Mouse (Mus musculus) WW6 (cell line): ENCODE data around the gene Hist2h2ac.
A peak's percentile ranks its signal among the peaks of the same experiment; 100 is the strongest.
"Not testable (repeated sequence)": the region's sequence is repeated elsewhere in the genome, so short reads cannot be mapped to it uniquely, and the experiment has no call there.

Experiments
- DNase-seq: peaks from one replicate; pipeline ENCODE4 v3.0.0-alpha.2; 2013; ENCODE audit warnings: low read depth, low spot score

The Hist2h2ac gene

DNA sequence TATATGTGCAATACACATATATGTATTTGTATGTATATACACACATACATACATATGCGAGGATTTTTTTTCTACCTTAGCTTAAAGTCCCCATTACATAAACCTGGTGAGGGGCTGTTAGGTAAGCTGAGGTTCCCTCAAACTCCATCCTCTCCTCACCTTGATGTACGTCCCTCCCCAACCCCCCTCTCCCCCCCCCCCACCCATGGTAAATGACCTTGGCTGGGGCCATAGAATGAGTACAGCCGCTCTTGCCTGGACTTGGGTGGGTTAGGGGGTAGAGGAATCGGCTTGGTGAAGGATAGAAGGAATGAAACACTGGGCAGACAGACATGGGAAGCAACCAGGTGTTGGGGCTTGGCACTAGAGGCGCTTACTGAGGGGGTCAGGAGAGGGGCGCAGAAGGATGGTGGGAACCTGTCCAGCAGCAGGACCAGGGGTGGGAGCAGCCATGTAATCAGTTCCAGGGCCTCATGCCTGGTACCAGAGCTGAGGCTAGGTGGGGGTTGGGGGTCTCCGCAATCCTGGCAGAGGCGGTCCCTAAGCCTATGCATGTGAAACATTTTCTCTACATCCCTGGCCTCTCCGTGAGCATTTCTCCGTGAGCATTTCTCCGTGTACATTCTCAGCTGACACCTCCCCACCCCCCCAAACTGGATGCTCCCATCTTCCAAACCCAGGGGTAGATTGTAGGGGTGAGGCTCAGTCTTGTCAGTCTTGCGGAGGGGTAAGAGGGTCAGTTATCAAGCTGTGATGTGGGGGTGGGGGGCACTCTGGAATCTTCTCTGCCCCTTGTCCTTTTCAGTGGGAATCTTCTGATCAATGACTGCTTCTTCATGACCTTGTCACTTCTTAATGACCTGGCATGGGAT is 38.9 kb downstream of the Hist2h2ac start:
- no peak for DNase-seq

DNA sequence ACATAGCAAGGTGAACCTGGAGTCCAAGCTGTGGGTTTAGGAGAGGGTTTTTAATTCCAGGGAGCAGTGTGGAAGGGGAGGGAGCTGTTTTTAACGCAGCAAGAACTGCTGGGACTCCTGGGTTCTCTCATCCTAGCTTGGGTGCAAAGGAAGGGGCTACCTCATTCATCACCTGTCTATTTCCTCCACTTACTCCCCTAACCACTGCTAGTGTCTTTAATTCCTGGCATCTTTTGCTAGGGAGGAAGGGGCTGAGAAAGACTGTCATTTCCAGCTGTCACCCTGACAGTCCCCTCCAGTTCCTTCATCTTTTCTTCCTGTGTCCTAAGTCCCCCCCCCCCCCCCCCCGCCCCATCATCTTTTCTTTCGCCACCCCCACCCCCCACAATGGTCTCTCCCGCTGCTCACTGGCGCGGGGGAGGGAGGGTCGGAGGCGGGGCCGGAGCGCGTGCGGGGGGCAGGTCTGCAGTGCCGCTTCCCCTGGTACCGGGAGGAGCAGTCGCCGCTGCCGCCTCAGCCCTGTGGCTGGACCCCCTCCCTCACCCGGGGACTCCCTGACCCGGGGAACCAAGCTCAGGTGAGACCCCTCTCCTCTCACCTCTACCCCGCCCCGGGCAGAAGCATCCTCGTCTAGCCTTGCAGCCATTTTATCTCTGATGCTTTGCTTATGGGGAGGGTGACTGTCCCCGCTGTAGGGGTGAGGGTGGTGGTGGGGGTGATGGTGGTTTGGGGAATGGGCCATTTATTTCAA is 39.8 kb downstream of the Hist2h2ac start, which contains the start of gene Sv2a:
Sv2a (plus strand) TSS at position 425 of the 751 bp plus-strand sequence.
- no peak for DNase-seq

GRCm38 (mm10) chr3:96179531-96179930 is 41.1 kb downstream of the Hist2h2ac start:
- no peak for DNase-seq

DNA sequence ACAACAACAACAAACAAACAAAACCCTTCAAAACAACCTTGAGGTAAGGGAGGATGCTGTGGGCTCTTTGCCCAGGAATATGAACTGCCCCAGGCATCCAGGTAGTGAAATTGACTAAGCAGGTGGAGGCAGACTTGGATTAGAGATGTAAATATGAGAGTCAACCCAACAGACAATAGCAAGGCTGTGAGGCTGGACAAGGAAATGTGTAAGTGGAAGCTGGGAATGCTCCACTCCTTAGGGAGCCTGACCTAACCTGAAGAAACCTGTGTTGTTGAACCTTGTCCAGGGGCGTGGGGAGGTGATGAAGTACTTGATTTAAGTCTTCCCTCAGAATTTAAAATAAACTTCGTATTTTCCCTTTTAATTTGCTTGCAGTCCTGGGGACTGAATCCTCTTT is 41.8 kb downstream of the Hist2h2ac start:
- DNase-seq = no peak

- DNase-seq = no peak
These were observed 42.3 kb downstream of the Hist2h2ac start for GRCm38 (mm10) chr3:96178427-96178826.

DNA sequence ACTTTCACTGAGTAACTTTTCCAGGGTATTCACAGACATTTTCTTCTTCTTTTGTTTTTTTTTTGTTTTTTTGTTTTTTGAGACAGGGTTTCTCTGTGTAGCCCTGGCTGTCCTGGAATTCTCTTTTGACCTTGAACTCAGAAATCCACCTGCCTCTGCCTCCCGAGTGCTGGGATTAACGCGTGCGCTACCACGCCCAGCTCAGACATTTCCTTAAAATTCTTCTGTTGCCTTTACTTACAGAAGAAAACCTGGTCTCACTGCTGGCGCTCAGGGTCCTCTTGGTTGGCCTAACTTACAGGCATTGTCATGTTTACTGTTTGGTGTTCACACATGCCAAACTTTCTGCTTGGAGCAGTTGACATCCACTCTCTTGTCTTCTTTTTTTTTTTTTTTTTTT is 45.4 kb downstream of the Hist2h2ac start:
- no peak for DNase-seq

- not testable (repeated sequence) for DNase-seq
These were observed 46.6 kb downstream of the Hist2h2ac start for GRCm38 (mm10) chr3:96174042-96174441.

DNA sequence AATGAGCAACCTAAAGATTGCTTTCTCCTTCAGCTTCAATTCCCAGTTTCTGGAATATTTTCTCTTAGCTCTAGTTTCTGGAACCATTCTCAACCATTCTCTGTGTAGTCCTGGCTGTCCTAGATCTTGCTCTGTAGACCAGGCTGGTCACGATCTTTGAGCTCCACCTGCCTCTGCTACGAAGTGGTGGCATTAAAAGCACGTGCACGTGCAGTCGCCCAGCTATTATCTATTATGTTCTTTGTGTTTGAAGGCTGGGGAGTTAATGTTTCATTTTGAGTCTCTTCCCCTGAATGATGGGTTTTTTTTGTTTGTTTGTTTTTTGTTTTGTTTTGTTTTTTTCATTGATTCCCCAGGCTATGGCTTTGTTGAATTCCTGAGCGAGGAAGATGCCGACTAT is 47.5 kb downstream of the Hist2h2ac start:
- DNase-seq = no peak

DNA sequence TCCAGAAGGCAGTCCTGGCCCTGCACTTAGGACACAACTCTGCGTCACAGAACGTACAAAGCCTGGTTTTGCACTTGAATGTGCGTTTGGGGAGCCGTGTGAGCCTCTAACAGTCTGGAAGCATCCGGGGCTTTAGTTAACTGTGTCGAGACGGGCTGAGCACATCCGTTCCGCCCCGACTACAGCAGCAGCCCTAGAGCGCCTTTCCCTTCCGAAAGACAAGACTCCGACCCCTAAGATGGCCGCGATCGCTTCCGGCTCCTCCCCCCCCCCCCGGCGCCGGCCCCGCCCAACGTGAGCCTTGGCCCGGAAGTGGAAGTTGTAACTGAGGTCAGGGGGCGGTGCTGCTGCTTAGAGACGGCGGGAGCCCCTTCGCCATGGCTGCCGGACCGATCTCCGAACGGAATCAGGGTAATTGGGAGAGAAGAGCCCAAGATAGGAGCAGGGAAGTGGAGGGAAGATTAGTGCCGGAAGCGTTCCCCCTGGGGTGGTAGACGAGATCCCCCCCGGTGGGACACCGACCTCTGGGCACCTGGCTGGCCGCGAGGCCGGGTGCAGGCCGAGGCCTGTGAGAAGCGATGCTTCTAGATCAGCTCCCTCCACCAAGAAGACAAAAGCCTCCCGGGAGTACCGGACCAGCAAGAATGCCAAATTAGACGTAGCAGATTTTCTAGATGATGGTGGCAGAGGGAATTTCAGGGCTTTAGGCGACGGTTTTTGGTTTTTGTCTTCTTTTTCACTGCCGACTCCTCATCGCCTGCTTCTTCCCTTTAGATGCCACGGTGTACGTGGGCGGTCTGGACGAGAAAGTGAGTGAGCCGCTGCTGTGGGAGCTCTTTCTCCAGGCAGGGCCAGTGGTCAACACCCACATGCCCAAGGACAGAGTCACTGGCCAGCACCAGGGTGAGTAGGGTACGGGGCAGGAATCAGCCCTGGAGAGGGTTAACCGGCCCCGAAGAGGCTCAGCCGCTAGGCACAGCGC is 48.2 kb downstream of the Hist2h2ac start, which contains the start of gene Sf3b4:
Sf3b4 (plus strand) TSS at position 136 of the 982 bp plus-strand sequence.
- DNase-seq = peak; percentile 77

DNA sequence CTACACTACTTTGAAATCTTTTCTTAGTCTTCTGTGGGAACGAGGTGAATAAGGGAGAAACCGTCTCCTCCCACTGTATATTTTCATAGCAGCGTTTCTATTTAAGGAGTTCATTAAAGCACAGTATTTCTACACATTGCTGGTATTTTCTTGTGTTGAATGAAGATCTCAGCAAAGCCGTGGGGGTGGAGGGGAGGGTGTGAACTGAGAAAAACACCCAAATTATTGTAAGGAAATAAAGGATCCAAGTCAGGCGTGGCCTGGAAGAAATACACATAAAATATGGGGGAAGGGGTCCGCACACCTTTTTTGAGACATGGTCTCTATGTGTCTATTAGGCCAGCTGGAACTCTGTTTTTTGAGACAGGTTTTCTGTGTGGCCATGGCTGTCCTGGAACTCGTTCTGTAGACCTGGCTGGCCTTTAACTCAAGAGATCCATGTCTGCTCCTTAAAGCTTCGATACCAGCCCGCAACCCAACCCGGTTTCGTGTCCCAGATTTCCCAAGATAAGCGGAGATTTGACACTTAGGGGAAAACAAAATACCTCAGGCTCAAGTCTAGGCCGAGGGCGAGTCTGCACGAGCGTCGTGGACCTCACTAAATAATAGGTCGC is 49.0 kb downstream of the Hist2h2ac start:
- no peak for DNase-seq

- no peak for DNase-seq
These were observed 49.6 kb downstream of the Hist2h2ac start for GRCm38 (mm10) chr3:96170976-96171545.
